Mouse (Mus musculus) midbrain, embryonic 14.5 days (tissue): ENCODE results near the gene Pcna. TPM values are rescaled to one million over a fixed set of nuclear protein-coding genes. Genes with fewer than 3 reads are reported as not detected.
"Not testable (repeated sequence)": the region's sequence is repeated elsewhere in the genome, so short reads cannot be mapped to it uniquely, and the experiment has no call there.

ENCODE experiments used
- ATAC-seq: fragments of 200-750 bp; cut with Nextera tagmentation; 2 replicates; pipeline ENCODE4 v1.8.0; 2017; ENCODE audit warnings: moderate number of reproducible peaks, moderate library complexity; ENCODE audit not compliant: low FRiP score, low TSS enrichment
- DNase-seq: peaks from one replicate; pipeline ENCODE4 v3.0.0-alpha.2; 2015
- H3K27ac ChIP-seq: fragments of 300-500 bp; sonication (generic); replicated peaks from 2 replicates; pipeline ENCODE4 v1.5.1; 2014; ENCODE audit warnings: mild to moderate bottlenecking, low read depth, low read length, moderate library complexity
- H3K27me3 ChIP-seq: fragments of 300-500 bp; sonication (generic); 2 replicates; pipeline ENCODE4 v1.6.1; 2014; ENCODE audit warnings: low read length, control low read depth, mixed read lengths; ENCODE audit not compliant: control insufficient read depth, insufficient read depth
- H3K36me3 ChIP-seq: fragments of 300-500 bp; sonication (generic); 2 replicates; pipeline ENCODE4 v1.6.1; 2014; ENCODE audit warnings: low read length, control low read depth; ENCODE audit not compliant: control insufficient read depth, insufficient read depth
- H3K4me1 ChIP-seq: fragments of 300-500 bp; sonication (generic); 2 replicates; pipeline ENCODE4 v1.6.1; 2014; ENCODE audit warnings: mild to moderate bottlenecking, antibody characterized with exemption, low read length, control low read depth; ENCODE audit not compliant: control insufficient read depth, insufficient read depth
- H3K4me2 ChIP-seq: fragments of 300-500 bp; sonication (generic); 2 replicates; pipeline ENCODE4 v1.6.1; 2014; ENCODE audit warnings: mild to moderate bottlenecking, low read length, moderate library complexity
- H3K4me3 ChIP-seq: fragments of 300-500 bp; sonication (generic); replicated peaks from 2 replicates; pipeline ENCODE4 v1.5.1; 2014; ENCODE audit warnings: low read depth, low read length
- H3K9ac ChIP-seq: fragments of 300-500 bp; sonication (generic); replicated peaks from 2 replicates; pipeline ENCODE4 v1.6.1; 2014; ENCODE audit warnings: mild to moderate bottlenecking, low read length, moderate library complexity
- H3K9me3 ChIP-seq: fragments of 300-500 bp; sonication (generic); 2 replicates; pipeline ENCODE4 v1.6.1; 2016; ENCODE audit warnings: low read length, control low read depth, mixed read lengths; ENCODE audit not compliant: control insufficient read depth
- WGBS: fragments of 180-500 bp; shearing (Covaris S2); extraction: QIAGEN DNeasy Blood & Tissue Kit; methylation state at CpG from one replicate; pipeline ENCODE4 v1.1.7; 2014; 5-methylcytosine and 5-hydroxymethylcytosine counted together
- polyA plus RNA-seq: library from polyadenylated mRNA; unstranded; fragments of >200 nt; fragmentation: Nextera tagmentation; extraction: Ambion mirVana; gene quantifications from 2 replicates; pipeline ENCODE4 v1.2.1, GENCODE M21; 2014

The Pcna gene
- polyA plus RNA-seq: 116 and 129 TPM in 2 replicates

DNA sequence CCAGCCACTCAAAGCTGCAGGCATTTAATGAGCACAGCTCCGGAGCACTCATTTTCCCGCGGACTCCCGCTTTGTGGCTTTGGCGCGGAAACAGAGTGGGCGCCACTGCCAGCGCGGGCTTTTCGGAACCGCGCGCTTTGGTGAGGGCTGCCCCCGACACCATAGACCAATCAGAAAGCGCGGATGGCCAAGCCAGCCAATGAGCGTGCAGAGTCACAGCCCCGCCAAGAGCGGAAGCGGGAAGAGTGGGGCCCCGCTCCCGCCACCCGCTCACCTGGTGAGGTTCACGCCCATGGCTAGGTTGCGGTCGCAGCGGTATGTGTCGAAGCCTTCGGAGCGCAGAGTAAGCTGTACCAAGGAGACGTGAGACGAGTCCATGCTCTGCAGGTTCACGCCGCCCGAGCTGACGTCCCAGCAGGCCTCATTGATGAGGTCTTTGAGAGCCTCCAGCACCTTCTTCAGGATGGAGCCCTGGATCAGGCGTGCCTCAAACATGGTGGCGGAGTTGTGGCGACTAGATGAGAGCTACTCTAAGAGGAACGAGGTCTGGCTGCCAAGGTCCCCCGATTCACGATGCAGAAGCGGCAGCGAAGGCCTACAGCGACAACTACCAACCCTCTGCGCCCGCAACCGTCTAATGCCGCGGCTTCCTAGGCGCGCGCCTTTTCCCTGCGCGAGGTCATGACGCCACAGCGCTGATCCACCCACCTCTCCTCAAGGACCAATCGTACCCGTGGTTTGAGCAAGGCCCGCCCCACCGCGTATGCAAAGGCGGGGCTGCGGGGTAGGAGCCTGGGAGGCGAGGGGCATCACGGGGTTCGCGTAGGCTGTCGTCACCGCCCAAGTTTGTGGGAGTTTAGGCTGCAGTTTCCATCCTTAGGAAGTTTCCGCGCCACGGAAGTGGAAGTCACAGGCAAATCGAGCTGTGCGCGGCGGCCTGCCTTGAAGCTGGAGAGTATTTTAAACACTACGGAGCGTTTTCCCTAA lies at the start of gene Pcna:
Pcna (minus strand) TSS at position 773 of the 987 bp plus-strand sequence.
- DNase-seq (peak; percentile 98), ATAC-seq (peak; percentile 100)
- peak within 1 kb of the TSS; percentile 80 for H3K27ac ChIP-seq
- peak within 1 kb of the TSS; percentile 74 for H3K4me2 ChIP-seq
- H3K27me3 ChIP-seq: no peaks in the 10 kb centered on the region
- no peaks in the 10 kb centered on the region for H3K9me3 ChIP-seq
- H3K36me3 ChIP-seq: peaks cover 14% of the 10 kb centered on the region; the same call in 1 of the 2 replicates
- under 1% methylated on average over 79 of the region's 79 CpGs for WGBS
- H3K4me1 ChIP-seq: peaks cover 12% of the 10 kb centered on the region
- peak within 1 kb of the TSS; percentile 55 for H3K4me3 ChIP-seq
- H3K9ac ChIP-seq: peak within 1 kb of the TSS; percentile 30; the same call in 1 of the 2 replicates

DNA sequence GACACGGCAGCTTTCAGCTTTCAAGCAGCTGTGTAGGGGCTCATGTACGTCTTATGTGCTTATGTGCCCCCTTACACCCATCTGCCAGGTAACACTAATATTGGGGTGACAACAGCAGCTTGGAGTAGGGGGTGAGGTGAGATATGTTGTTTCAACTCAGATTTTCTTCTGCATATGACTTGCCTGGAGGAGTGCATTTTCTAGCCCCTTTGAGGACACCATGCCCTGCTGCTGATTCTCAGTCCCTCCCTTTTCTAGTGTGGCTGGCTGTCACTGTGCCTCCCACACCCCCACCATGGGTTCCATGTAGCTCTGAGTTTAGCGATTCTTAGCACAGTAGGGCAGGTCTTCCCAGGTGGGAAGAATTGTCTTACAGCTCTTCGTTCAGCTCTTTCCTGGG lies 48.3 kb upstream of the Pcna start:
- Histone ChIP-seq H3K4me2 (no peak overlapping the region), H3K36me3 (peaks cover 83% of the 10 kb centered on the region), H3K4me3 (no peak overlapping the region), H3K9ac (no peak overlapping the region), H3K9me3 (no peaks in the 10 kb centered on the region), H3K27ac (no peak overlapping the region), H3K27me3 (no peaks in the 10 kb centered on the region), H3K4me1 (no peaks in the 10 kb centered on the region)
- 95% methylated on average over 4 of the region's 4 CpGs for WGBS
- ATAC-seq (no peak), DNase-seq (no peak)

DNA sequence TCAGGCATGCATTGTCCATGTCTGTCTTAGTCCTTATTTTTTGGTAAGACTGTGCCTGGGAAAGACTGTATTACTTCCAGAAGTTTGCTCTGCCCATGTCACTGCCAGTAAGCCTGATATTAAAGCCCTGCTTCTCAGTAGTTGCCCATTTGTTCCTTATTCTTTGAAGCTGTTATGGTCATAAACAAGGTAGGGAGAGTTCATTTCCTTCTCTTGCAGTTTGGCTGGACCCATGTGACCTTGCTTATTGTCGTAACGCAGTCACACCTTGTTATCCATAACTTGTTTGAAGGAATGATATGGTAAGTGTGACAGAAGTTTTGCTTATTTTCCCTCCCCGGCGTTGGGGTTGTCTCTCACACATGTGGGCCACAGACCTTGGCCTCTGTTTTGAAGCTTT lies 45.1 kb upstream of the Pcna start:
- H3K27me3 ChIP-seq: no peaks in the 10 kb centered on the region
- no peak overlapping the region for H3K4me2 ChIP-seq
- H3K4me1 ChIP-seq: no peaks in the 10 kb centered on the region
- H3K27ac ChIP-seq: no peak overlapping the region
- over 99% methylated on average over 4 of the region's 4 CpGs for whole genome bisulfite sequencing
- ATAC-seq (no peak), DNase-seq (no peak)
- no peaks in the 10 kb centered on the region for H3K9me3 ChIP-seq
- H3K4me3 ChIP-seq: no peak overlapping the region
- peaks cover 88% of the 10 kb centered on the region for H3K36me3 ChIP-seq
- H3K9ac ChIP-seq: no peak overlapping the region

DNA sequence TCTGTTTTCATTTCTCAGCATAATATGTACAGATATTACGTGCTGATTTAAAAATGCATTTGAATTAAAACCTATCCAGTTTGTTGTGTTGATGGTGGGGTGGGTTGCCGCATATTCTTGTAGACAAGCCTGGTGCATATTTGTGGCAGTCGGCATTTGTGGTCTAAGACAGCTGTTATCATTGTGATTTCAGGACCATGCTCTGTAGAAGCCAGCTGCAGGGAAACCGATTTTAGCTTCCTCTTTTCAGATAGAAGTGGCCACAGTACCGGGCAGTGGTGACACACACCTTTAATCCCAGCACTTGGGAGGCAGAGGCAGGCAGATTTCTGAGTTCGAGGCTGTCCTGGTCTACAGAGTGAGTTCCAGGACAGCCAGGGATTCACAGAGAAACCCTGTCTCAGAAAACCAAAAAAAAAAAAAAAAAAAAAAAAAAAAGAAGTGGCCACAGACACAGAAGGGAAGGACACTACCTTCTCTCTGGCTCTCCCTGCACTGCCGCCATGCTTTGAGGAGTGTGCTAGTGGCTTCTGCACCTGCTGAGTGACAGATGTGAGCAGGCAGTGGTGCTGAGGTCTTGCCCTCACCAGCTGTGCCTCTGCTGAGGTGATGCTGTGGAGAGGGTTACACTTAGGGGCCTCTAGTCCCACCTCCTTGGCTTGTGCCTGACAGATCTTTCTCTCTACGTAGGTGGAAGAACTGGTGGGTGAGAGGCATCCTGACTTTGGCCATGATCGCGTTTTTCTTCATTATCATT lies 40.8 kb upstream of the Pcna start:
- ATAC-seq (no peak), DNase-seq (no peak)
- no peak overlapping the region for H3K4me3 ChIP-seq
- H3K27me3 ChIP-seq: no peaks in the 10 kb centered on the region
- peaks cover 15% of the 10 kb centered on the region for H3K4me1 ChIP-seq
- H3K9me3 ChIP-seq: no peaks in the 10 kb centered on the region
- H3K36me3 ChIP-seq: peaks cover 49% of the 10 kb centered on the region
- no peak overlapping the region for H3K27ac ChIP-seq
- 97% methylated on average over 10 of the region's 10 CpGs for WGBS
- no peak overlapping the region for H3K9ac ChIP-seq
- no peak overlapping the region for H3K4me2 ChIP-seq

DNA sequence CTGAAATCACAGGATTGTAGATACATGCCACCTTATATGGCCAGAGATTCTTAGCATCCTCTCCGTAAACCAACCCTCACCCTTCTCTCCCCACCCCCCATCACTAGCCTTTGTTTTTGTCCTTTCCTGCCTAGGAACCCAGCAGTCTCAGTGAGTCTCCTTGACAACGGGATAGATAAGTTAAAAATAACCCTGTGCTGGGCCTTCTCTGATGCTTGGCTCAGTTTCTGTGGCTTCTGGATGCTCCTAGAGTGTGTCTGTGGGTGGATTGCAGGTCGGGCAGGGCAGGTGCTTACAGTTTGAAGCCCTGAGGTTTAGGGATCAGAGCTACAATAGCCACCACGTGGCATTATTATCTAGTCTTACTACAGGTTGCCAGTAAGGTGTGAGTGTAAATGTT lies 39.0 kb upstream of the Pcna start:
- Histone ChIP-seq H3K4me1 (peaks cover 15% of the 10 kb centered on the region), H3K9me3 (no peaks in the 10 kb centered on the region), H3K4me2 (no peak overlapping the region), H3K9ac (no peak overlapping the region), H3K4me3 (no peak overlapping the region), H3K27ac (no peak overlapping the region), H3K36me3 (peaks cover 32% of the 10 kb centered on the region), H3K27me3 (no peaks in the 10 kb centered on the region)
- no peak for ATAC-seq
- 20% methylated on average over 4 of the region's 4 CpGs for WGBS
- DNase-seq: peak; percentile 38

DNA sequence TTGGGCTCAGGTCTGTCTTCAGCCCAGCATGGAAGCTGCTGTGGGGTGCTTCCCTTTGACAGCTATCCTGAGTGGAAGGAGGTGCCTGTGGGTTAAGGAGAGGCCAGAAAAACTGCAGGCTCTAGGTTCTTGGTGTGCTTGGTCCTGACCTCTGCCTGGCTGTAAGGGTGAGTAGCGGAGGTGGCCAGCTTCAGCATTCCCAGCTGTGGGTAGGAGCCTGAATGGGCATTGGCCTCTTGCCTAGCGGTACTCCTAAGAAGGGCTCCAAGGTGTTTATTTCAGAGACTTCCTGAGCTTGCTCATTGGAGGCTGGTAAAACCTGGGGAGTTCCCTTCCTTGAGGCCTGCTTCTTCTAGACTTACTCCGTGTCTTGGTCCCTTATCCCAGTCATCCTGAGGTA lies 38.2 kb upstream of the Pcna start:
- Histone ChIP-seq H3K27ac (no peak overlapping the region), H3K4me1 (peaks cover 15% of the 10 kb centered on the region), H3K4me2 (no peak overlapping the region), H3K9ac (no peak overlapping the region), H3K36me3 (peaks cover 25% of the 10 kb centered on the region), H3K9me3 (no peaks in the 10 kb centered on the region), H3K4me3 (no peak overlapping the region), H3K27me3 (no peaks in the 10 kb centered on the region)
- WGBS: 70% methylated on average over 3 of the region's 3 CpGs
- DNase-seq (no peak), ATAC-seq (no peak)

DNA sequence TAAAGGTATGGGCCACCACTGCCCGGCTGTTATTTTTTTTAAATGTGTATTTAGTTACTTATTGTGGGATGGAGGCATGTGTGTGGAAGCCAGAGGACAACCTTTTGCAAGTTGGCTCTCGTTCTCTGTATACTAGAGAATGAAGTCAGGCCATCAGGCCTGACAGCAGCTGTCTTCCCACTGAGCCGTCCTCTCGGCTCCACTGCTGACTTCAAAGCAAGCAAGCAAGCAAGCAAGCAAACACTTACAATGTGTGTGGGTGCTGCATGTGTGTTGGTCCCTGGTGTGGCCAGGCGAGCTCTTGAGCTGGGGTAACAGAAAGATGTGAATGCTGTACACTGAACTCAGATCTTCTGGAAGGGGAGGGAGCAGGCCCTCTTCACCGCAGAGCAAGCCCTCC lies 37.7 kb upstream of the Pcna start:
- H3K27ac ChIP-seq: no peak overlapping the region
- H3K36me3 ChIP-seq: peaks cover 21% of the 10 kb centered on the region
- no peak overlapping the region for H3K4me3 ChIP-seq
- H3K4me1 ChIP-seq: peaks cover 15% of the 10 kb centered on the region
- H3K4me2 ChIP-seq: no peak overlapping the region
- no peak overlapping the region for H3K9ac ChIP-seq
- H3K27me3 ChIP-seq: no peaks in the 10 kb centered on the region
- ATAC-seq: no peak
- no peaks in the 10 kb centered on the region for H3K9me3 ChIP-seq
- DNase-seq: no peak
- 77% methylated on average over 6 of the region's 6 CpGs for WGBS

DNA sequence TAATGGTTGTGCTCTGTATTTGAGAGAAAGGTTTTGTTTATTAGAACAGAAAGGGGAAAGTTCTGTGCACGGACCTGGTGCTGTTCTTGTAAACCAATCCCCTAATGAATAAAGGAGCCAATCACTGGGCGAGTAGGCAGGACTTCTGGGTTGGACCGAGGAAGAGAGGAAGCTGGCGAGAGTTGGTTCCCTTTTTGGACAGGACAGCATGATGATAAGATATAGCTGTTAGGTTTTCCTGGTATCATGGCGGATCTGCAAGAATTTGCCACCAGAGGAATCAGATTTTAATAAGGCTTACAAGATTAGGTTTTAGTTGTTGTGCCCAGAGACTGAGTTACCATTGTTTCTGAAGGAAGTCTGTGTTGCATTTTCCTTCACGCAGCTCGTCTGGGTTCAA lies 36.1 kb upstream of the Pcna start:
- H3K36me3 ChIP-seq, H3K9ac ChIP-seq, H3K4me3 ChIP-seq, H3K4me2 ChIP-seq, H3K27ac ChIP-seq, H3K27me3 ChIP-seq, ATAC-seq, DNase-seq, H3K9me3 ChIP-seq: not testable (repeated sequence)
- WGBS: 86% methylated on average over 5 of the region's 7 CpGs
- H3K4me1 ChIP-seq: peaks cover 15% of the 10 kb centered on the region
